Mouse (Mus musculus) CH12F3 (cell line): ENCODE data around the gene Ntn4.

Experiments used
- in situ Hi-C: fragments of 300-500 bp; cut with MboI; formaldehyde crosslinking; loops from 2 replicates; pipeline ENCODE4 v1.14.3; 2020; ENCODE audit warnings: low sequenced_read_pairs

The Ntn4 gene

GRCm38 (mm10) chr10:93768222-93768621, 127.7 kb downstream of the Ntn4 start:
- in situ Hi-C loops: loop anchor here (10.0 kb wide), 1 partner anchor 163 kb away; no protein-coding TSS in a partner anchor

- in situ Hi-C loops: no loop called here
Measured at GRCm38 (mm10) chr10:93771931-93772465, 131.5 kb downstream of the Ntn4 start.

GRCm38 (mm10) chr10:93772492-93772891, 132.0 kb downstream of the Ntn4 start:
- in situ Hi-C loops: no loop called here

DNA sequence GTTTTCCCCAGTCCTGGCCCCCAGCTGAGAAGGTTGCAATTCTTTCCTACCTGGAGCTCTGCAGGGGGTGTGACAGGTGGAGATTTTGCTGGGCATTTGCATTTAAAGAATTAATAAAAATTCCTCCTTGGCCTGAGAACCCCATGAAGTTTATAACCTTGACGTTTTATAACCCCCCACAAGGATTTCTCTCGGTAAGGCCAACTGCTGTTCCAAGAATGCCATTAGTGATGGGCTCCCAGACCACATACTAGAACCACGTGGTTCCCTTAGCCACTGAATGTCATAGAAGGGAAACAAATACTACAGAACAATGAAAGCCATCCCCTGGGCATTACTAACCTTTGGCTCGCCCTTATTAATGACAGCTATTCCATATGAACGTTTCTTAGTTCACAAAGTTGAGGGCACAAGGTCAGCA, 136.3 kb downstream of the Ntn4 start:
- in situ Hi-C loops: no loop called here

- in situ Hi-C loops: no loop called here
Measured at GRCm38 (mm10) chr10:93777372-93777771, 136.9 kb downstream of the Ntn4 start.

DNA sequence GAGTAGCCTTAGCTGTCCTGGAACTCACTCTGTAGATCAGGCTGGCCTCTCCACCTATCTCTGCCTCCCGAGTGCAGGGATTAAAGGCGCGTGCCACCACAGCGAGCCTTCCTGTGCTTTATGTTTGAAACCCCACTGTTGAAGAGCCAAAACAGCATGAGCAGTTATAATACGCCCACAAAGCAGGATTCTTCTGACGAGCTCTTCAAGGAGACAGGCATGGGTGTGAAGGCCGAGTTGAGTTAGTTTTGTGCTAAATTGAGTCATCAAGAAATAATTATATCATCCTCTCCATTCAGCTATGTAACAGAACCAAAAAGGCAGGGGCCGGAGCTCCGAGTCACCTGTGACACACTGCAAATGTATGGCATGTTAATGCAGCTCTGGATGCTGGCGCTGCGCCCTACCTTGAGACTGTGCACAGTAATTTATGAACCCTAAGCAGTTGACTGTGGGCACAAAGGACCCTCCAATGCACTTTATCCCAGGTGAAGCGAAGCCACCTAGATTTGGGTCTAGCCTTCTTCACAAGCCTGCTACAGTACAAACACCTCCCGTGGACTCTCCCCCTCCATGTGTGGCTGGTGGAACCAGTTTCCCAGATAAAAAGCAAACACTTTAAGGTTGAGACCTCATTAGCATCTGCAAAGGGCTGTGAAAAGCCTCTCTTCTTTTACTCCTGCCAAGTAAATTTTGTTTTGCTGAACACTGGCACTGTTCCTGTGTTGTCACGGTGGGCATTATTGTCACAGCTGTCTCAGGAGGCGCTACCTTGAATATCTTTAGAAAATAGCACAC, 142.9 kb downstream of the Ntn4 start:
- in situ Hi-C loops: no loop called here
